Mouse (Mus musculus) limb, embryonic 11.5 days (tissue): ENCODE data around the gene Sgf29. TPM values are rescaled to one million over a fixed set of nuclear protein-coding genes. Genes with fewer than 3 reads are reported as not detected.
A peak's percentile ranks its signal among the peaks of the same experiment; 100 is the strongest.

Experiments
- ATAC-seq: fragments of 200-750 bp; cut with Nextera tagmentation; 2 replicates; pipeline ENCODE4 v1.8.0; 2017; ENCODE audit warnings: low read depth; ENCODE audit not compliant: insufficient number of reproducible peaks, low FRiP score, low TSS enrichment
- DNase-seq: peaks from one replicate; pipeline ENCODE4 v3.0.0-alpha.2; 2015; ENCODE audit warnings: low spot score
- H3K27ac ChIP-seq: fragments of 300-500 bp; sonication (generic); replicated peaks from 2 replicates; pipeline ENCODE4 v1.5.1; 2014; ENCODE audit warnings: low read depth, mild to moderate bottlenecking, low read length
- H3K27me3 ChIP-seq: fragments of 300-500 bp; sonication (generic); 2 replicates; pipeline ENCODE4 v1.6.1; 2014; ENCODE audit warnings: mild to moderate bottlenecking, low read length, mixed read lengths; ENCODE audit not compliant: control insufficient read depth, insufficient read depth
- H3K36me3 ChIP-seq: fragments of 300-500 bp; sonication (generic); 2 replicates; pipeline ENCODE4 v1.6.1; 2014; ENCODE audit warnings: mild to moderate bottlenecking, low read length, moderate library complexity, mixed read lengths; ENCODE audit not compliant: control insufficient read depth, insufficient read depth
- H3K4me1 ChIP-seq: fragments of 300-500 bp; sonication (generic); 2 replicates; pipeline ENCODE4 v1.6.1; 2014; ENCODE audit warnings: low read length, mixed read lengths; ENCODE audit not compliant: control insufficient read depth, insufficient read depth
- H3K4me2 ChIP-seq: fragments of 300-500 bp; sonication (generic); 2 replicates; pipeline ENCODE4 v1.6.1; 2014; ENCODE audit warnings: low read depth, mild to moderate bottlenecking, moderate library complexity; ENCODE audit not compliant: severe bottlenecking
- H3K4me3 ChIP-seq: fragments of 300-500 bp; sonication (generic); 2 replicates; pipeline ENCODE4 v1.5.1; 2014; ENCODE audit warnings: low read depth, low read length
- H3K9ac ChIP-seq: fragments of 300-500 bp; sonication (generic); 2 replicates; pipeline ENCODE4 v1.6.1; 2014; ENCODE audit warnings: mild to moderate bottlenecking, low read length
- H3K9me3 ChIP-seq: fragments of 300-500 bp; sonication (generic); 2 replicates; pipeline ENCODE4 v1.6.1; 2016; ENCODE audit warnings: low read length; ENCODE audit not compliant: control insufficient read depth
- whole genome bisulfite sequencing: fragments of 180-500 bp; shearing (Covaris S2); extraction: QIAGEN DNeasy Blood & Tissue Kit; methylation state at CpG from one replicate; pipeline ENCODE4 v1.1.7; 2014; 5-methylcytosine and 5-hydroxymethylcytosine counted together
- polyA plus RNA-seq: library from polyadenylated mRNA; unstranded; fragments of >200 nt; fragmentation: Nextera tagmentation; extraction: Ambion mirVana; gene quantifications from 2 replicates; pipeline ENCODE4 v1.2.1, GENCODE M21; 2014

Sgf29 gene
- 61.9 and 65.6 TPM in 2 replicates for polyA plus RNA-seq

GRCm38 (mm10) chr7:126649231-126650051 is at the start of gene Sgf29:
Gene Sgf29, plus strand, starts transcription at chr7:126649309.
- peaks cover 4% of the 10 kb centered on the region; the same call in 1 of the 2 replicates for H3K4me1 ChIP-seq
- peak within 1 kb of the TSS; percentile 81 for H3K9ac ChIP-seq
- H3K4me3 ChIP-seq = peak within 1 kb of the TSS; percentile 49
- under 1% methylated on average over 57 of the region's 57 CpGs for WGBS
- H3K4me2 ChIP-seq = peak within 1 kb of the TSS; percentile 74
- no peaks in the 10 kb centered on the region for H3K27me3 ChIP-seq
- H3K27ac ChIP-seq = peak within 1 kb of the TSS; percentile 80
- H3K36me3 ChIP-seq = no peaks in the 10 kb centered on the region
- no peaks in the 10 kb centered on the region for H3K9me3 ChIP-seq
- DNase-seq (peak; percentile 92), ATAC-seq (peak; percentile 94)

GRCm38 (mm10) chr7:126601896-126602295 is 47.2 kb upstream of the Sgf29 start:
- ATAC-seq (no peak), DNase-seq (no peak)
- Histone ChIP-seq H3K4me2 (no peak overlapping the region), H3K36me3 (no peaks in the 10 kb centered on the region), H3K4me3 (no peak overlapping the region), H3K9me3 (no peaks in the 10 kb centered on the region), H3K27ac (no peak overlapping the region), H3K4me1 (no peaks in the 10 kb centered on the region), H3K9ac (no peak overlapping the region), H3K27me3 (no peaks in the 10 kb centered on the region)
- 47% methylated on average over 5 of the region's 5 CpGs for WGBS

- Histone ChIP-seq H3K27me3 (no peaks in the 10 kb centered on the region), H3K36me3 (no peaks in the 10 kb centered on the region)
- 83% methylated on average over 3 of the region's 3 CpGs for WGBS
These were observed 46.5 kb upstream of the Sgf29 start for GRCm38 (mm10) chr7:126602650-126603049.

GRCm38 (mm10) chr7:126606611-126607010 is 42.5 kb upstream of the Sgf29 start:
- Histone ChIP-seq H3K9me3 (no peaks in the 10 kb centered on the region), H3K4me3 (no peak overlapping the region), H3K9ac (no peak overlapping the region), H3K27me3 (no peaks in the 10 kb centered on the region), H3K27ac (no peak overlapping the region), H3K4me2 (no peak overlapping the region), H3K4me1 (no peaks in the 10 kb centered on the region), H3K36me3 (no peaks in the 10 kb centered on the region)
- 83% methylated on average over 5 of the region's 5 CpGs for WGBS
- no peak for DNase-seq
- no peak for ATAC-seq

More at GRCm38 (mm10) chr7:126602650-126603049, 46.5 kb upstream of the Sgf29 start:
- Histone ChIP-seq H3K27ac (no peak overlapping the region), H3K4me2 (no peak overlapping the region), H3K9ac (no peak overlapping the region), H3K9me3 (no peaks in the 10 kb centered on the region), H3K4me1 (no peaks in the 10 kb centered on the region), H3K4me3 (no peak overlapping the region)
- DNase-seq (no peak), ATAC-seq (no peak)

- H3K4me3 ChIP-seq = no peak overlapping the region
- no peaks in the 10 kb centered on the region for H3K27me3 ChIP-seq
- no peak for DNase-seq
- no peak overlapping the region for H3K9ac ChIP-seq
- no peaks in the 10 kb centered on the region for H3K4me1 ChIP-seq
- no peak for ATAC-seq
- H3K9me3 ChIP-seq = no peaks in the 10 kb centered on the region
- no peak overlapping the region for H3K27ac ChIP-seq
- H3K4me2 ChIP-seq = no peak overlapping the region
- 81% methylated on average over 3 of the region's 3 CpGs for WGBS
- H3K36me3 ChIP-seq = no peaks in the 10 kb centered on the region
These were observed 42.0 kb upstream of the Sgf29 start for GRCm38 (mm10) chr7:126607064-126607463.

- WGBS = 87% methylated on average over 5 of the region's 5 CpGs
- no peaks in the 10 kb centered on the region for H3K27me3 ChIP-seq
- H3K4me3 ChIP-seq = no peak overlapping the region
- no peaks in the 10 kb centered on the region for H3K9me3 ChIP-seq
- ATAC-seq = no peak
- H3K27ac ChIP-seq = no peak overlapping the region
- H3K4me1 ChIP-seq = no peaks in the 10 kb centered on the region
- DNase-seq = no peak
- no peak overlapping the region for H3K4me2 ChIP-seq
- no peaks in the 10 kb centered on the region for H3K36me3 ChIP-seq
- H3K9ac ChIP-seq = no peak overlapping the region
These were observed 41.3 kb upstream of the Sgf29 start for GRCm38 (mm10) chr7:126607796-126608195.

GRCm38 (mm10) chr7:126612736-126613135 is 36.4 kb upstream of the Sgf29 start:
- DNase-seq (no peak), ATAC-seq (no peak)
- Histone ChIP-seq H3K4me3 (no peak overlapping the region), H3K27me3 (no peaks in the 10 kb centered on the region), H3K27ac (no peak overlapping the region), H3K9ac (no peak overlapping the region), H3K4me1 (no peaks in the 10 kb centered on the region), H3K4me2 (no peak overlapping the region), H3K9me3 (no peaks in the 10 kb centered on the region), H3K36me3 (no peaks in the 10 kb centered on the region)
- WGBS = 73% methylated on average over 3 of the region's 3 CpGs

- Histone ChIP-seq H3K9me3 (no peaks in the 10 kb centered on the region), H3K36me3 (no peaks in the 10 kb centered on the region), H3K27ac (no peak overlapping the region), H3K27me3 (no peaks in the 10 kb centered on the region), H3K4me3 (no peak overlapping the region), H3K4me1 (no peaks in the 10 kb centered on the region), H3K4me2 (no peak overlapping the region), H3K9ac (no peak overlapping the region)
- 72% methylated on average over 3 of the region's 3 CpGs for WGBS
- ATAC-seq = no peak
- DNase-seq = no peak
These were observed 32.4 kb upstream of the Sgf29 start for GRCm38 (mm10) chr7:126616707-126617106.
